Mouse (Mus musculus) ovary, postnatal 36 days (tissue): ENCODE data around the gene Hoxa6.

Experiments
- DNase-seq: peaks from one replicate; pipeline ENCODE4 v3.0.0; 2022; ENCODE audit warnings: low spot score, mixed read lengths

Gene Hoxa6

DNA sequence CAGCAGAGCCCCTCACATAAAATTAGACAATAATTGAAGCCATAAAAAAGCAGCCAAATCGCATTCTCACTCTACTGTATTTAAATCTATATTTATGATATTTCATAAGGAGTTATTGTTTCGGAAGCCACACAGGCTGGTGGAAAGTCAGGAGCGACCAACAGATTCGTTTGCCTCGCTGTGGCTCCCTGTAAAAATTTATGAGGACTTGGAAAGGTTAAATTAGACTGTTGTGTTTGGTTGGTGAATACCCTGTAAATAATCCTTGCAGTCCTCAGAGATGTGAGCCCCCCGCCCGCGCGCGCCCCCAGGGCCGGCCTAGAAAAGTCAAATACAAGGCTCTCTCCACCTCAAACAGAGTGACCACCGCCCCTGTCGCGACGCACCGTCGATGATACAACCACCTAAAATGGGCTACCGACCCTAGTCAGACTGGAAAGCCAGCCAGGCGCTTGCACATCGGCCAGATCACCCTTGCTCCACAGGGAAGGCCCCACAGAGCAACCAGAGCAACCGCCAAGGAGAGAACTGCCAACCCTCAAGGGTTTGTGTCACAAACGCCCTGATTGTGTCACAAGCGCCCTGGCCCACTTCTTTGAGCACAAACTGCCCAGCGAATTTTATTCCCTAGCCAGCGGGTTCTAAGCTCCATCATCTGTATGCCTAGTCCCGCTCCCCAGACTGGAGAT, 18.2 kb upstream of the Hoxa6 start:
- DNase-seq: no peak

- no peak for DNase-seq
Measured at GRCm38 (mm10) chr6:52225612-52226568, 17.4 kb upstream of the Hoxa6 start.

GRCm38 (mm10) chr6:52224895-52225611, 16.5 kb upstream of the Hoxa6 start:
- no peak for DNase-seq

DNA sequence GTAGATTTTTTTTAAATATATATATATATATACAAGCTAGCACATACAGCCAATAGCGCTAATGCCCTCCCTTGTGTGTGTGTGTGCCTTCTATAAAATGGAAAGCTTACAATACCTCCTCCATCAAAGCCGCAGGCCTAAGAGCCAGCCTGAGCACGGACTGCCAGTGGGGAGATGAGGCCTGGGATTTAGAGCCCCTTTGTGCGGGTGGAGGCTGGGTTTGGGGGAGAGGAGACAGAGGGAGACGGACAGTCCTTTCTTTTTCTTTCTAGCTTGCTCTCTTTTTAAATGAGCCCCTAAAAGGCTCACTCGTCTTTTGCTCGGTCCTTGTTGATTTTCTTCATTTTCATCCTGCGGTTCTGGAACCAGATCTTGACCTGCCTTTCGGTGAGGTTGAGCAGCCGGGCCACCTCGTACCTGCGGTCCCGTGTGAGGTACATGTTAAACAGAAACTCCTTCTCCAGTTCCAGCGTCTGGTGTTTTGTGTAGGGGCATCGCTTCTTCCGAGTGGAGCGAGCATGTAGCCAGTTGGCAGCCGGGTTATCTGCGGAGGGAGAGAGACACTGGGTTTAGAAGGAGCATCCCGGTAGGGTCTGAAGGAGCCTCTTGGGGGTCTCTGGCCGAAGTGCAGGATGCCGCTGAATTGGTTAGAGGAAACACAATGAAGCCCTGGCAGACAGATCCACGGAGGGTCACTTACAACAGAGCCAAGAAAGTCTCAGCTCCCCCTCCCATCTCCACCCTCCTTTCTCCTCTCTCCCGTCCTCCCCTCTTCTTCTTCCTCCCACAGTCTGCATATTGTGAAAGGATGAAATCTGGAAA, 15.6 kb upstream of the Hoxa6 start:
- no peak for DNase-seq

DNA sequence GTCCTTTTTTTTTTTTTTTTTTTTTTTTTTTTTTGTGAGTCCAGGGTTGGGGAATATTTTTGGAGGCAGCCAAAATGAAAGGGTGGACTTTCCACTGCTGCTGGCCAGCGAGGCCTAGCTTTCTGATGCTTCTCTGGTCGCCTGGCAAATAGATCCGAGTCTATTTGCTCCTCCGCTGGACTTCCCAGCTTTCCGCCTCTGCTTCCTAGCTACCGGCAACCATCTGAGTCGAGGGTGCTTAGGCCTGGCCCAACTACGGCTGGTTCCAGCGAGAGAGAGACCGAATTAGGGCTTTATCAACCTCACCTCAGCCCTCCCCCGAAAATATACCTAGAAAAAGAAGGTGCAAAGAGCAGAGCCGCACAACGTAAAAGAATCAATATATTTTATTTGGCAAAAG, 14.2 kb upstream of the Hoxa6 start:
- DNase-seq: no peak

DNA sequence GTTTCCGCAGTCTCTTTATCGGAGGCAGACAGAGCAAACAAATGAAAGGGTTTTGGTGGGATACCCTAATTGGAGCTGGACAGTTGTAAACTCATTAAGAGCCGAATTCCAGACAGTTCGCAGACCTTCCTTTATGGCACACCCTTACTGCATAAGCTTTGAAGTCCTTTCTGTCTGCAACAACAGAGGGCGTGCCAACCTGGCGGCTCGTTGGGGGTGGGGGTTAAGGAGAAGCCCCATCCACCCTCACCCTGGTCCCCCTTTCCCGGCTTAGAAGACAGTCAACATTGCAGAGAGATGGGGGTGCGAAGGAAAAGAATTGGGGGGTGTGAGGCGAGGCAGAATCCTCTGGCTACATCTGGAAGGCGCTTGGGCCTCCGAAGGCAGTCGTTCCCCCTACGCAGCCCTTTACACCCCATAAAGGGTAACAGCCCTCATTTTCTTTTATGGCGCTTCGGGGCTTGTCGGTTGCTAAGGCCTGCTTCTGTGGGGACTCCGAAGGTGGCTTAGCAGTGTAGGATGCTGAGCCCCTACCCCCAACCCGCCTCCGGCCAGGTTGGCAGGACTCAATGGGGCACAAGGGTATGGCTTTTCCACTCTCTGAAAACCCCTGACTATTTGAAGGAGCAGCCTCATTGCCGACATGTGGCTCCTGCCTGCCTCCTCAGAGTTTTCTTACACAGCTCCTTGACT, 13.6 kb upstream of the Hoxa6 start:
- DNase-seq: no peak

DNA sequence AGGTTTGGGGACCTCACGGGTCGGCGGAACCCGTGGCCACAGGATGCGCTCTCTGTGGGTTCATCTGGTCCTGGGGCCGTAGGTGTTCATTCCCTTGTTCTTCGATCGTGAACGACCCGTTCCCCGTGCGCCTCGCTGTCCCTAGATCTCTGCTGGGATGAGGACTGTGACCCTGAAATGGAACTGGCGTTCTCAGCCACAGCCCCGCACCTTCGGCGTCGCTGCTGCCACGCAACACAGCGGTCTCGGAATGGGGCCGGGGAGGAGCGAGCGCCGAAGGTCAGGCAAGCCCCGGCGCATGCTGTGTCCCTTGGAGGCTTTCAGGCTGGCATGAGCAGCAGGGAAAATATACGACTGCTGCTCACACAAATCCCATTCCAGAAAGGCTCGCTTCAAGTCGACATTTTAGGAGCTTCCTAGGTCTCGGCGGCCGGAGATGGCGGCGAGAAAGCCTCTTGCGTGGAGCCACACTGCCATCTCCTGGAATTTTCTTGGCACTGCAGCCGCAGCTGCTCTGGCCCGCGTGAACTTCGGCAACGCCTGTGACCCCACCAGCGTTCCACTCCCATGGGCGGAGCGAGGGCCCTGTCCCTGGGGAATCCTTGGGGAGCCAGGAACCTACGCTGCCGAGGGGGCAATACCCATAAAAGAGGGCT, 12.9 kb upstream of the Hoxa6 start, which contains the start of gene Hoxa7:
Gene Hoxa7, minus strand, starts transcription at position 518 of the 656 bp plus-strand sequence.
- DNase-seq: peak; percentile 83

- no peak for DNase-seq
Measured at GRCm38 (mm10) chr6:52220865-52221310, 12.4 kb upstream of the Hoxa6 start.

DNA sequence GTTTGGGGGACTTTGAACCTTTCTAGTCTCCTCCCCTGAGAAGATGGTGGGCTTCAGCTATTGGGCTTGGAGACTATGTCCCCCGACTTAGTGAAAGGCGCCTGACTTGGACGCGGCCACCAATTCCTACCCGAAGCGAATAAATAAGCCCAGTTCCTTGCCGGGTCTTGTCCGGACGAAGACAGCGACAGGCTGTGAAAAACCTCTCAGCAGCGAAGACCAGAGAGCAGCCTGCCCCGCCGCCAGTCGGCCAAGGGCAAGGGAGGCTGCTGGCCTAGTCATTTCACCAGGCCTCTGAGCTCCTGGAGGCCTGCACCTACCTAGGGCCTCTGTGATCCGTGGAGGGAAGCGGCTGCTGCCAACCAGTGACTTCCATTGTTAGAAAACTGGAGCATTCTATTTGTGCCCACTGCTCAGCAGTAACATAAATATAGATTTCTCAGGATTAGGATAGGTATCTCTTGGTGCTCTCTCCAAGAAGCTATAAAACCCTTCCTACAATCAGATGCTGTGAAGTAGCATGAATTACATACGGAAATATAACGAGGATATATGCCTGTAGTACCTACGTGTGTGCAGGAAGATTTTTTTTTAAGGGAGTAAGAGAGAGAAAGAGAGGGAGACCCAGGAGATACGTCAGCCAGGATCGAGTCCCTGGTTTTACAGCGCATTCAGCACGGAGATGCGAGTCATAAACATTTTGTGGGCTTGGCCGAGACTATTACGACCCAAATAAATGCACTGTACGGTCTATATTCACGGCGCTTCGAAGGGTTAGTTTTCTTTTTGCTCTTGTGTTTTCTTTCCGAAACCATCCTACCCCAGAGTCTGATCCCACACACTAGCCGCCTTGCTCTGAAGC, 11.7 kb upstream of the Hoxa6 start:
- DNase-seq: peak; percentile 3

DNA sequence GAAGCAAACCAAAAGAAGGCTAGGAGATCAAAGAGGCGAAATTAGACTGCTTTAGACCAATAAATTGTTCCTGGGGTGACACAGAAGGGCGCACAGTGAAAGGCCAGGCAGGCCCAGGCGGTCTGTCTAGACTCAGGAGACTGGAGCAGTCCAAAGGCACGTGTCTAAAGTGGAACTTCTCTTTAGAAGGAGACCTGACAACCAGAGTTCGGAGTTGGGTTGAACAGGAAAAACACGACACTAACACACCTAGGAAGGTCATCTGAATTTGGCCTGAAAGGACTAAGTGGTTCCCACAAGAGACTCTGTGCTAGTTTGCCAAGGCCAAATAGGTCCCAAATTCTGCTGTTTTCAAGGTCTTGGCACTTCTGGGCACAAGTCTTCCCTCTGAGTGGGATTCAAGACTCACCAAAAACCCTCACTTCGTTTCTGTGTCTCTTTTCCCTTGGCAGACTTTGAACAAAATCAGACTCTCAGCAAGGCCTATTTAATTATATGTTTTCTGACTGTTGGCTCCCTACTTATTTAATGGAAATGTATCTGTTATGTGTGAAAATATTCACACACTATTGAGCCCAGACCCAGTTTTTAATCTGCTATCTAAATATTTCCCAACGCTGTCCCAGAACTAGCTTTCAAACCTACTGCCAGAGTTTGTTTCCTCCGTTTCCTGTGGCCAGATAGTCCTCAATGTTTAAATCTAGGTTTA, 10.9 kb upstream of the Hoxa6 start:
- no peak for DNase-seq

DNA sequence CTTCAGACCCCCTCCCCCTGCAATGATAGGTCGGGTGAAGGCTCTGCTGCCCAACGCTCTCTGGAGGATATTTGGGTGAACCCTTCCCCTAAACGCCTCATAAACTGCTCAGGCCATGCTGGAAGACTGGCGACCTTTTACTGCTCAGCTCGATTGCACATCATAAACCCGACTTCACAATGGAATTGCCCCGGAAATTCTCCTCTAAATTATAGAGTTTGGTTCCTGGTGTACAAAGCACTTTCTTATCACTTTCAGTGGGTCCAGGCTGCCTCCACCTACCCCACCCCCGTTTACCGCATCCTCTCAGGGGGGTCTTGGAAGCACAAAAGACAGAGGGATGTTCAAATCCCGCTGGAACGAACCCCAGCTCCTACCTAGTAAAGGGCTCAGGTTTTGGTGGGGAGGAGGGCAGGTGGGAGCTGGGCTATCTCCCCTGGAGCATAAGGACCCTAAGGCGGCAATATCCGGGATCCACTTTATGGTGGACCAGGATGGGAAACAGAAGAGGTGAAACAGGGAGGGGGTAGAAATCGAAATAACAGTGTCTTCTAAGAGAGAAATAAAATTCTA, 10.2 kb upstream of the Hoxa6 start:
- no peak for DNase-seq

DNA sequence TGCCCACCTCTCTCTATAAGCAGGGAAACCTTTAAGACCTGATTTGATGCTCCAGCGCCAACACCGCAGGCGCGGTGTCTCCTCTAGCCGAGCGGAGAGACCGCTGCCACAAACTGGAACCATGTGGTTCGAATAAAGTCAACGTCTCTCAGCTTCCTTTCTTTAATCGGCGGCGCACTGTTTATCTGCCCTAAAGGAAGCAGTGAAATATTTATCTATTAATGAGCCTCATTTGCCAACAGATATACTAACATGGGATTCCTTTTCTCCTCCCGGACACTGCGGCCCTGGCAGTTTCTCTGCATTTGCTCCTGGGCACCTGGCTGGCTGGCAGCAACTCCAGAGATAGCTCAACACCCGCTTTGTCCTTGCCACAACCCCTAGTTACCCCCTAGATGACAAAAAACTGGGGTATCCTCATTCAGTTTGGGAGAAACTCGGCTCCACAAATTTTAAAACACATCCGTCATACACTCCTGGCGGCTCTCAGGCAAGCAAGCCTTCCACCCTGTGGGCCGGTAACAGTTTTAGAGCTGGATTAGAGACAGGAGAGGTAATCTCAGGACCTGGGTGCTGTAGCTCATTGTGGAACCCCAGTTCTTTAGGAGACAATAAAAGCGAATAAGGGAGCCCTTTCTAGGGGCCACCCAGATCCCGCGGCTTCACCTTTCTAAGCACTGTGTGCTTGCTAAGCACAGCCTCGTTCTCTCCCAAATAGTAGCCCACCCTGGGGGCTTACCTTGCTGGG, 9.5 kb upstream of the Hoxa6 start:
- DNase-seq: no peak

- DNase-seq: peak; percentile 62
Measured at GRCm38 (mm10) chr6:52217459-52217768, 8.9 kb upstream of the Hoxa6 start.

GRCm38 (mm10) chr6:52216691-52217458, 8.4 kb upstream of the Hoxa6 start:
- DNase-seq: peak; percentile 14

DNA sequence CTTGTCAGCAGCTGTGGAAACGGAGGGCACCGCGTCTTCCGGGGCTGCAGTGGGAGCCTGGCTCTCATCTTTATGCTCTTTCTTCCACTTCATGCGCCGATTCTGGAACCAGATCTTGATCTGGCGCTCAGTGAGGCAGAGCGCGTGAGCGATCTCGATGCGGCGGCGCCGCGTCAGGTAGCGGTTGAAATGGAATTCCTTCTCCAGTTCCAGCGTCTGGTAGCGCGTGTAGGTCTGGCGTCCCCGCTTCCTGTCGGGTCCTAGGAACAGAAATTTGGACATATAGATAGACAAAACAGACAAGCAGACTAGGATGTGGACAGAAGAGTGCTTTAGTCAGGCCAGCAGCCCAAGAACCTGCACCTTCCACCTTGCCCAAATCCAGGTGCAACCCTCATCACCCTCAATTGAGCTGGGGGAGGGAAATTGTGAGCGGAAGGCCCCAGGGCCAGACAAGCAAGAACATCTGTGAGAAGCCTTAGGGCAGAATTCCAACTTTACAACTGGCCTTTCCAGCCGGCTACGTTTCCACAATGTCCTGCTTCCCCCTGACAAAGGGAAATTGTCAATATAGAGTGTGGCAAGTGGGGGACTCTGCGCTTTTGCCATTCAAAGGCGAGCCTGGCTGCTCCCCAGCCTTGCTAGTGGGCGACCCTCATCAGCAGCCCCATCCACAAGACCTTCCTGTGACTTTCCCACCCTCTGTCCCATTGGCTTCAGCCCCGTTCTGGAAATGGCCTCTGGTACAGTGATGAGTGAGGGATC, 7.4 kb upstream of the Hoxa6 start:
- no peak for DNase-seq

DNA sequence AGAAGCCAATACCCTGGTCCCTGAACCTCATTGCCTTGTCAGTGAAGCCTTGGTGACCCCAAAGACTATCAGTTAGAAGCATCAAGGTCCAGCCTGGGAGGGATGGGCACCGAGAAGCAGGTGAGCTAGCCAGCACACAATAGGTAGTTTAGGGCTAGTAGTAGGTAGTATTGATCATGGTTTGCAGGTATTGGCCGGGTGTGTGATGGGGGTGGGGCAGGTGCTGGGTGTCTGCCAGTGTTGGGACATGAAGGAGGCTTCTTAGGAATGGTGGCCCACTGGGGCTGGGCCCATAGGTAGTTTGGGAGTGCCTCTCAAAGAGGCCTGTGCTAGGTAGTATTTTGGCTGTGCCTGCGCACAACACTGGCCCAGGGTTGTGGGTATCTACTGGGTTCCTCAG, 6.5 kb upstream of the Hoxa6 start:
- no peak for DNase-seq
